Mouse (Mus musculus): Measurements from ENCODE around the gene Naa30.

Gene Naa30

GRCm38 (mm10) chr14:49226471-49226870 lies 54.4 kb downstream of the Naa30 start:
- DNase-seq (ENCODE audit: low read depth, low spot score): no peak

GRCm38 (mm10) chr14:49226986-49227385 lies 55.0 kb downstream of the Naa30 start:
- DNase-seq (ENCODE audit: low read depth, low spot score): no peak

- DNase-seq (ENCODE audit: low read depth, low spot score): no peak
These were observed 59.8 kb downstream of the Naa30 start for GRCm38 (mm10) chr14:49231845-49232244.

- DNase-seq (ENCODE audit: low read depth, low spot score): peak; percentile 33
These were observed 62.9 kb downstream of the Naa30 start for GRCm38 (mm10) chr14:49234788-49235515.

- DNase-seq (ENCODE audit: low read depth, low spot score): peak; percentile 57
These were observed 66.2 kb downstream of the Naa30 start for GRCm38 (mm10) chr14:49238206-49238605.

Measured in forelimb bud, embryonic 11.5 days (tissue).